In the genomic region with DNA sequence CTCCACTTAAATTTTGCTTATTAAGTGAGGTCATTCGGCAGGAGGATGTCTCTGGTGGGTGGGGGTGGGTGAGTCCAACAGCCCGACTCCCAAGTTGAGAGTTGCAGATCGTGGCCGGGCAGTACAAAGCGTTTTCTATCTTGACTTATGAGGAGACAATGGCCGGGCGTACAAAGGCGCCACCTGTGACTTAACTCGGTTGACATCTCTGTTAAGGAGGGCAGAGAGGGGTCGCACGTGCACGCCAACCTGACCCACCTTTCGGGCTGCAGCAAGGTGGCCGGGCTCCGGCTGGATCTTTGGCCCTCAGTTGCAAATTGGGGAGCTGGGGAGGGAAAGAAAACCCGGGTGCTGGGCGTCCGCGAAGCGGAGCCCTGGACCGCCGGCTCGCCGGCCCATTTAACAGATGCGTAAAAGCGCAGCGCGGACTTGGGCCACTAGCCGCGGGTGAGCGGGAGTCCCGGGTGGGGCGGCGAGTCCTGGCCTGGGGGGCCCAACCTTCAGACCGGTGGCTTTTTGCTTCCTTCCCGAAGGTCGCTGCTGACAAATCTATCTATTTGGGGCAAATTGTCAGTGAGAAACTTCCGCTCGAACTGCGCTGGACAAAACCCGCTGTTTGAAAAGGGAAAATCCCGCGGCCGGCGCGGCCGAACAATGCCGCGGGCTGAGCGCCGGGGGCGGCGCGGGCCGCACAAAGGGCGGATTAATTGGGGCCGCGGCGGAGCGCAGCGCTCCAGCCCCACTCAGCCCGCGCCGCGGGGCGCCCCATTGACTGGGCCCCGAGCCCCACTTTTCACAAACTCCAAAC, we compare ENCODE assay signal across 8 mouse cellular contexts. TPM values are rescaled to one million over a fixed set of nuclear protein-coding genes. Genes with fewer than 3 reads are reported as not detected.
DNase-seq lines count a peak whose midpoint lies in the region; ATAC-seq and TF ChIP-seq lines count a peak whose summit lies in the region.

No protein-coding gene starts in this region.

- under 1% methylated on average over 67 of the region's 67 CpGs for WGBS in heart, embryonic 10.5 days
- WGBS in forebrain, embryonic 16.5 days, result under 1% methylated on average over 67 of the region's 67 CpGs
- WGBS in liver, postnatal 0 days (ENCODE audit: insufficient replicate concordance), result 2% methylated on average over 64 of the region's 67 CpGs

- no peak for TF ChIP-seq CTCF in E14TG2a.4 (conservative IDR thresholded peaks at IDR 0.05; ENCODE audit: low read length)
- no peak for TF ChIP-seq CTCF in liver, postnatal 0 days (IDR thresholded peaks at IDR 0.05; ENCODE audit: low read depth)

- H3K27me3 ChIP-seq in heart, embryonic 10.5 days (ENCODE audit: insufficient read depth, poor library complexity, severe bottlenecking), result peaks cover 99% of the 10 kb centered on the region
- peaks cover 97% of the 10 kb centered on the region for H3K27me3 ChIP-seq in E14TG2a.4 (ENCODE audit: insufficient read depth, low read length)
- H3K27me3 ChIP-seq in forebrain, embryonic 16.5 days (replicated peaks; ENCODE audit: control insufficient read depth, insufficient read depth, low read length), result peaks cover 13% of the 10 kb centered on the region
- H3K27me3 ChIP-seq in liver, postnatal 0 days (ENCODE audit: insufficient read depth, low read length), result peaks cover 96% of the 10 kb centered on the region

- H3K4me2 ChIP-seq in forebrain, embryonic 16.5 days (ENCODE audit: low read length), result peak overlapping the region; percentile 82
- H3K4me2 ChIP-seq in liver, postnatal 0 days (ENCODE audit: low read depth, low read length), result peak overlapping the region; percentile 56

- H3K36me3 ChIP-seq in heart, embryonic 10.5 days, result no peaks in the 10 kb centered on the region
- H3K36me3 ChIP-seq in E14TG2a.4 (ENCODE audit: insufficient read depth, low read length), result no peaks in the 10 kb centered on the region
- H3K36me3 ChIP-seq in forebrain, embryonic 16.5 days (ENCODE audit: control insufficient read depth, insufficient read depth), result no peaks in the 10 kb centered on the region
- H3K36me3 ChIP-seq in liver, postnatal 0 days (replicated peaks; ENCODE audit: insufficient read depth, low read length), result no peaks in the 10 kb centered on the region

- ATAC-seq in forebrain, embryonic 16.5 days, result peak; percentile 64
- ATAC-seq in liver, postnatal 0 days, result no peak

- H3K9ac ChIP-seq in forebrain, embryonic 16.5 days (replicated peaks; ENCODE audit: low read depth, low read length), result peak overlapping the region; percentile 55
- H3K9ac ChIP-seq in liver, postnatal 0 days (replicated peaks), result no peak overlapping the region

- TF ChIP-seq EP300 in liver, postnatal 0 days (IDR thresholded peaks at IDR 0.05; ENCODE audit: low read depth), result no peak

- no peaks in the 10 kb centered on the region for H3K9me3 ChIP-seq in heart, embryonic 10.5 days
- H3K9me3 ChIP-seq in E14TG2a.4 (ENCODE audit: low read length), result no peaks in the 10 kb centered on the region
- no peaks in the 10 kb centered on the region for H3K9me3 ChIP-seq in forebrain, embryonic 16.5 days (ENCODE audit: control insufficient read depth, low read length)
- no peaks in the 10 kb centered on the region for H3K9me3 ChIP-seq in liver, postnatal 0 days (ENCODE audit: low read length)

- peak overlapping the region; percentile 52 for H3K4me3 ChIP-seq in heart, embryonic 10.5 days
- H3K4me3 ChIP-seq in E14TG2a.4 (replicated peaks; ENCODE audit: low read length), result peak overlapping the region; percentile 67
- H3K4me3 ChIP-seq in forebrain, embryonic 16.5 days (replicated peaks; ENCODE audit: low read length), result peak overlapping the region; percentile 45
- H3K4me3 ChIP-seq in liver, postnatal 0 days (ENCODE audit: low read depth, low read length), result peak overlapping the region; percentile 41

- DNase-seq in heart, embryonic 10.5 days (ENCODE audit: low spot score), result no peak
- DNase-seq in heart, adult 11 months, result no peak
- DNase-seq in liver, postnatal 0 days, result no peak
- DNase-seq in frontal cortex, postnatal 10 days (ENCODE audit: low spot score in 2 of 2), result no peak
- no peak for DNase-seq in cerebellum, adult 8-10 months
- no peak for DNase-seq in cerebellum, postnatal 14 days

- H3K27ac ChIP-seq in heart, embryonic 10.5 days, result no peak overlapping the region
- H3K27ac ChIP-seq in forebrain, embryonic 16.5 days (ENCODE audit: low read length), result no peak overlapping the region
- H3K27ac ChIP-seq in liver, postnatal 0 days (ENCODE audit: low read depth), result no peak overlapping the region

- H3K4me1 ChIP-seq in heart, embryonic 10.5 days, result peaks cover 15% of the 10 kb centered on the region
- peaks cover 28% of the 10 kb centered on the region for H3K4me1 ChIP-seq in E14TG2a.4 (replicated peaks; ENCODE audit: low read depth, low read length)
- H3K4me1 ChIP-seq in forebrain, embryonic 16.5 days (replicated peaks; ENCODE audit: control insufficient read depth, insufficient read depth, low read length), result peaks cover 32% of the 10 kb centered on the region
- no peaks in the 10 kb centered on the region for H3K4me1 ChIP-seq in liver, postnatal 0 days (ENCODE audit: insufficient read depth)

RNA-seq across cellular contexts. Expression of gene Ostm1, which starts 7.8 kb away (rescaled TPM):
- polyA plus RNA-seq in heart, embryonic 10.5 days (2016; fragmentation: Nextera tagmentation; extraction: Ambion mirVana), result 21.1 and 31.6 TPM in 2 replicates
- polyA plus RNA-seq in forebrain, embryonic 16.5 days (2015; fragmentation: Nextera tagmentation; extraction: Ambion mirVana), result 44.9 and 49.3 TPM in 2 replicates
- polyA plus RNA-seq in liver, postnatal 0 days (2015; fragmentation: Nextera tagmentation; extraction: Ambion mirVana), result 10.2 and 12.1 TPM in 2 replicates

RNA-seq across cellular contexts. Expression of gene Nr2e1, which starts 8.0 kb away (rescaled TPM):
- not detected in 2 replicates for polyA plus RNA-seq in heart, embryonic 10.5 days (2016; fragmentation: Nextera tagmentation; extraction: Ambion mirVana)
- 31.2 and 33.8 TPM in 2 replicates for polyA plus RNA-seq in forebrain, embryonic 16.5 days (2015; fragmentation: Nextera tagmentation; extraction: Ambion mirVana)
- not detected in 2 replicates for polyA plus RNA-seq in liver, postnatal 0 days (2015; fragmentation: Nextera tagmentation; extraction: Ambion mirVana)

Comparison
In these comparisons a context has a peak if more than half of its experiments do, and no peak if none do; other contexts are left out.
1. RNA of gene Nr2e1, which starts 8.0 kb away (polyA plus RNA-seq): 31.2 to 33.8 TPM in forebrain, embryonic 16.5 days; not detected in heart, embryonic 10.5 days and not detected in liver, postnatal 0 days; every median in the first group is over 10 times any median in the second.
2. Peak in every context shown above with its lines, with median percentiles within 50 percentile points of each other: H3K4me3 ChIP-seq.